Mouse (Mus musculus): ENCODE results near the gene AI597479. TPM values are rescaled to one million over a fixed set of nuclear protein-coding genes. Genes with fewer than 3 reads are reported as not detected.

The AI597479 gene
- total and polyA plus RNA-seq, 3 experiments, result 15.3 to 20.1 TPM; not detected in 1

- DNase-seq (ENCODE audit: low read depth, low spot score), result no peak
- no peak overlapping the region for H3K4me3 ChIP-seq (ENCODE audit: control insufficient read depth in 1 of 2, insufficient read depth in 1 of 2, low read depth in 2 of 2, low read length in 2 of 2)
- no peaks in the 10 kb centered on the region for H3K9me3 ChIP-seq (replicated peaks; ENCODE audit: insufficient read depth, low read length)
- no peak for TF ChIP-seq MAFK (IDR thresholded peaks at IDR 0.05; ENCODE audit: borderline replicate concordance, low read depth, low read length)
- no peak for TF ChIP-seq CHD2 (IDR thresholded peaks at IDR 0.05; ENCODE audit: low read length)
- no peak for TF ChIP-seq HCFC1 (IDR thresholded peaks at IDR 0.05; ENCODE audit: low read depth, low read length)
- peaks cover 0 to 18% of the 10 kb centered on the region in 2 experiments; a peak in 2 of 4 replicates for H3K36me3 ChIP-seq (ENCODE audit: control insufficient read depth in 1 of 2, insufficient read depth in 2 of 2, low read length in 2 of 2)
- H3K4me1 ChIP-seq (ENCODE audit: control insufficient read depth in 1 of 2, insufficient read depth in 2 of 2, low read length in 2 of 2), result peaks cover 8 to 15% of the 10 kb centered on the region in 2 experiments; a peak in 3 of 4 replicates
- H3K27me3 ChIP-seq (ENCODE audit: control insufficient read depth in 1 of 2, insufficient read depth in 2 of 2, low read length in 2 of 2), result no peaks in the 10 kb centered on the region
- no peak overlapping the region for H3K9ac ChIP-seq (ENCODE audit: control insufficient read depth, low read depth, low read length, poor library complexity, severe bottlenecking)
- peaks cover 28% of the 10 kb centered on the region for H3K79me2 ChIP-seq (ENCODE audit: control insufficient read depth, insufficient read depth, low read length, poor library complexity)
- H3K27ac ChIP-seq (ENCODE audit: control insufficient read depth, low read depth, low read length), result no peak overlapping the region
These were observed 4.3 kb upstream of the AI597479 start for GRCm38 (mm10) chr1:43094206-43094605.

DNA sequence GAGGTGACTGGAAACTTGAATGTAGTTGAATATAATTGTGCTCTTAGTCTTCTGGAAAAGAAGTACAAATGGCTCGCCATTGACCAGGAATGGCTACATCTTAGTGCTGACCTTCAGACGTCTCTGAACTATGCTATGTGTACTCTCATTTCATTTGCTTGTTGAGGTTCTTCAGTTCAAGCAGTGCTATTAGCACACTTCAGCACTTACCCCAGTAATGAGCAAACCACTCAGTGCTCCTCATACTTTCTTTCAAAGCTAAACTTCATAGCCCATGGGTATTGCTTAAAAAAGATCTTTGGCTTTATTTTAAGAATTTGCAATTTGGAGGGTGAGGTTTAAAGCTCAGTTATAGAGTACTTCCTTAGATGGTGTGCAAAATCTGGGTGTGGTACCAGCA lies 10.2 kb downstream of the AI597479 start:
- Histone ChIP-seq H3K36me3 (ENCODE audit: control insufficient read depth in 1 of 2, insufficient read depth in 2 of 2, low read length in 2 of 2) (peaks cover 2 to 16% of the 10 kb centered on the region in 2 experiments; a peak in 3 of 4 replicates), H3K27me3 (ENCODE audit: control insufficient read depth in 1 of 2, insufficient read depth in 2 of 2, low read length in 2 of 2) (no peaks in the 10 kb centered on the region), H3K4me3 (ENCODE audit: control insufficient read depth in 1 of 2, insufficient read depth in 1 of 2, low read depth in 2 of 2, low read length in 2 of 2) (no peak overlapping the region), H3K9ac (ENCODE audit: control insufficient read depth, low read depth, low read length, poor library complexity, severe bottlenecking) (no peak overlapping the region), H3K79me2 (ENCODE audit: control insufficient read depth, insufficient read depth, low read length, poor library complexity) (no peaks in the 10 kb centered on the region), H3K4me1 (ENCODE audit: control insufficient read depth in 1 of 2, insufficient read depth in 2 of 2, low read length in 2 of 2) (no peaks in the 10 kb centered on the region), H3K27ac (ENCODE audit: control insufficient read depth, low read depth, low read length) (no peak overlapping the region), H3K9me3 (replicated peaks; ENCODE audit: insufficient read depth, low read length) (no peaks in the 10 kb centered on the region)
- DNase-seq (ENCODE audit: low read depth, low spot score), result no peak
- TF ChIP-seq EP300 (IDR thresholded peaks at IDR 0.05; ENCODE audit: low read depth in 1 of 2, low read length in 2 of 2), result no peak
- no peak for TF ChIP-seq TAL1 (IDR thresholded peaks at IDR 0.05; ENCODE audit: low read length)
- no peak for TF ChIP-seq MYB (IDR thresholded peaks at IDR 0.05; ENCODE audit: low read depth, low read length)
- TF ChIP-seq BHLHE40 (IDR thresholded peaks at IDR 0.05; ENCODE audit: borderline replicate concordance, low read depth, low read length), result no peak
- no peak for TF ChIP-seq MAFK (IDR thresholded peaks at IDR 0.05; ENCODE audit: borderline replicate concordance, low read depth, low read length)
- no peak for TF ChIP-seq ZC3H11A (IDR thresholded peaks at IDR 0.05; ENCODE audit: low read depth, low read length)
- TF ChIP-seq CHD2 (IDR thresholded peaks at IDR 0.05; ENCODE audit: low read length), result no peak
- no peak for TF ChIP-seq GABPA (IDR thresholded peaks at IDR 0.05; ENCODE audit: low read depth, low read length)
- TF ChIP-seq NRF1 (IDR thresholded peaks at IDR 0.05; ENCODE audit: insufficient read depth, low read depth, low read length, poor library complexity, severe bottlenecking), result no peak
- TF ChIP-seq USF1 (IDR thresholded peaks at IDR 0.05; ENCODE audit: low read depth, low read length), result no peak
- no peak for TF ChIP-seq ZKSCAN1 (IDR thresholded peaks at IDR 0.05; ENCODE audit: low read depth, low read length)
- no peak for TF ChIP-seq TBP (IDR thresholded peaks at IDR 0.05; ENCODE audit: low read depth, low read length)
- TF ChIP-seq POLR2AphosphoS2 (IDR thresholded peaks at IDR 0.05; ENCODE audit: low read length), result no peak
- no peak for TF ChIP-seq USF2 (IDR thresholded peaks at IDR 0.05; ENCODE audit: borderline replicate concordance in 1 of 2, insufficient read depth in 1 of 2, low read depth in 1 of 2, low read length in 2 of 2)
- no peak for TF ChIP-seq MYC (IDR thresholded peaks at IDR 0.05; ENCODE audit: low read depth, low read length)

Data from MEL (cell line).